Mouse (Mus musculus): ENCODE results near the gene 4930548H24Rik. TPM values are rescaled to one million over a fixed set of nuclear protein-coding genes. Genes with fewer than 3 reads are reported as not detected.

4930548H24Rik gene
- not detected for polyA plus RNA-seq (2015; fragmentation: Illumina TruSeq; extraction: RNeasy Lipid Tissue Mini Kit (QIAGEN cat#74804); ENCODE audit: insufficient read depth, low read depth, low replicate concordance)

GRCm38 (mm10) chr5:31485440-31485839 lies at the start of gene 4930548H24Rik:
4930548H24Rik (plus strand) TSS chr5:31485740.

DNA sequence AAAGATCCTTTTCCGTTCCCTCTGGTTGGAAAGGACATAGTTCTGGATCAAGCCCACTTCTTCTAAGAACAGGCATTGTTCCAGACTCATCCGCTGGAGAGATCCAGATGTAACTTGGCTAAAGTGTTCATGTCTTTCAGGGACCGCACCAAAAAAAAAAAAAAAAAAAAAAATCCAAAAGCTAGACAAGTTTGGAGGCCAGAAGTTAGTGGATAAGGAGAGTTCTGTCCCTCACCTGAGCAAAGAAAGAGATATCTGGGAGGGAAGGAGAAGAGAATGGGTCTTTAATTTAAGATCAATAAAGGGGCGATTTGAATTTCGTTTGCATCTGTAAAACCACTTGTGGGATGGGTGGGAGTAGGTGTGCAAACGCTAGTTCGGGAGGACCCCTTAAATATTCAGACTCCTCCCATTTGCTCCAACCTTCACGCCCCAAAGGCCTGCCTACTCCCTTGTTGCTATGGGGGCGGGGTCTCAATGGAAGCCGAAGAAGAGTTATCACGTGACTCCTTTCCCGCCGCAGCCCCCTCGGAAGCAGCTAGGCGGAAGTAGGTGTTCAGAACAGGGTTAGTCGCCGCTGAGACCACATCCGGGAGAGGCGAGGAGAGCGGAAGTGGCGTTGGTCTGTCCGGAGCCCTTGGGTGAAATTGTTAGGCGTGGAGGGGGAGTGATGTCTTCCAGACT lies 33.5 kb upstream of the 4930548H24Rik start, which contains the start of gene Zfp512:
Gene Zfp512, plus strand, starts transcription at position 554 of the 684 bp plus-strand sequence.

DNA sequence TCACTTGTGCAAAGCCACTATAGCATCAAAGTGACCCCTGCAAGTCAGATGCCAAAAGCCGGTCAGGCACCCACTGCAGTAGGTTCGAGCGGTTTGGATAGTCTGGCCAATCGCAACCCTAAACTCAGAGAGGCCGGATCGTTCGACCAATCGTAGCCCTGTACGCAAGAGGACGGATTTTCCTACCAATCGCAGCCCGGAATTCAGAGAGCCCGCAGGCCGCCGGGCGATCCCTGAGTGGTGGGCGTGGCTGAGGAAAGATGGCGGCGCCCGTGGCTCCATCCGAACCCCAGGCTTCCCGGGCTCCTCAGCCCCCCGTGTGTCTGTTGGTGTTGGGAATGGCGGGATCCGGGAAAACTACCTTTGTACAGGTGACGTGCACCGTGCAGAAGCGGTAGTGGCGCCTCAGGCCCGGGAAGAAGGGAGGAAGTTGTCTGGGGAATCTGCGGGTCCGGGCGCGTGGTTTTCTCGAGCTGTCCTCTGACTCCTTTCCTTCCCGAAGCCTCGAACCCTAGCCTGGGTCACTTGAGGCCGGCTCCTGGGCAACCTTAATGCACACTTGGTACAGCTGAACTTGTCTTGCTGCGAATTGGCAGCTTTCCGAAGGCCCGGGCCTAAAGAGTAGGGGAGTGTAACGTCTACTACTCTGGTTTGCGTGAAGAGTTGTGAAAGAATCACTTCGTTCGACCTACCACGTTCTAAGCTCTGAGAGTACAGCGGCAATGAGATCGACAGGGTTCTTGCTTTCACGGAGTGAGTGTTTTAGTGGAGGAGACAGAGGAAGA lies 9.2 kb downstream of the 4930548H24Rik start, which contains the start of gene Gpn1:
Gene Gpn1, plus strand, starts transcription at position 229 of the 785 bp plus-strand sequence.

DNA sequence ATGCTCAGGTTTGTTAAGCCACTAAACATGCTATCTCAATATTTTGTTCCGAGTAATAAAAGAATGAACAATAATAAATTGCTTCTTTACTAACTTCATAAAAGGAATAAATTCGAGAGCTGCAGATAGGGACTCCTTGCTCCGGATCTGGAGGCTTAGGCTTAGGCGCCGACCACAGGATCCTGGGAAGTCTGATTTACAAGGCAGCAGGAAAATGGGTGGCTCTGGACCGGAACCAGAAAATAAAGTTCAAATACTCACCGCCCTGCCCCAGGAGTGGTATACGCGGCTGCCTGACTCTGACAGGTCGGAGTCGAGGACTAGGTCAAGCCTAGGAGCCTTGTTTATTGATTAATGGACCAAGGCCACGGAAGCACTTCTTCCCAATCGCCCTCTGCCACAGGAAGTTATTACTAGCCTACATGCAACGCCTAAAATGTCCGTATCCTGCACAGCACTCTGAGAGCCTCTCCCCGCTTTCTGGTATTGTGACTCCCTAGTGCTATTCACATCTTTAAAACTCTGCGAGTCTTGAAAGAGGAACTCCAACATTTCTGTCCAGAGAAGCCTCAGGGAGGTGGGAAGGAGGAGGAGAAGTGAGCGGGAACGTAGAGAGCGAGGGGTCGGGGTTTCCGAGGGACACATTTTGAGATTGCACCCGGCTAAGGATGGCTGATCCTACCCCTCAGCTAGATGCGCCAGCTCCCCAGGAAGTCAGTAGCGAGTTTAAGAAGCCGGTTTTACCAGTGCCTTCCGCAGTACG lies 41.0 kb downstream of the 4930548H24Rik start, which contains the start of gene Slc4a1ap:
Gene Slc4a1ap, plus strand, starts transcription at position 642 of the 763 bp plus-strand sequence.

GRCm38 (mm10) chr5:31527707-31528106 lies 42.2 kb downstream of the 4930548H24Rik start, which contains the start of gene Supt7l:
Supt7l (minus strand) TSS chr5:31527807.

Other genes with a start within 250 kb of the 4930548H24Rik start
- 26.8 TPM for gene Nrbp1, start 244.9 kb upstream of the 4930548H24Rik start, polyA plus RNA-seq (2015; fragmentation: Illumina TruSeq; extraction: RNeasy Lipid Tissue Mini Kit (QIAGEN cat#74804); ENCODE audit: insufficient read depth, low read depth, low replicate concordance)
- gene Gm9970, start 244.5 kb upstream of the 4930548H24Rik start, polyA plus RNA-seq (2015; fragmentation: Illumina TruSeq; extraction: RNeasy Lipid Tissue Mini Kit (QIAGEN cat#74804); ENCODE audit: insufficient read depth, low read depth, low replicate concordance) = not detected
- gene Krtcap3, start 234.0 kb upstream of the 4930548H24Rik start, polyA plus RNA-seq (2015; fragmentation: Illumina TruSeq; extraction: RNeasy Lipid Tissue Mini Kit (QIAGEN cat#74804); ENCODE audit: insufficient read depth, low read depth, low replicate concordance) = 9.0 TPM
- 20.7 TPM for gene Ift172, start 194.6 kb upstream of the 4930548H24Rik start, polyA plus RNA-seq (2015; fragmentation: Illumina TruSeq; extraction: RNeasy Lipid Tissue Mini Kit (QIAGEN cat#74804); ENCODE audit: insufficient read depth, low read depth, low replicate concordance)
- gene Fndc4, start 189.7 kb upstream of the 4930548H24Rik start, polyA plus RNA-seq (2015; fragmentation: Illumina TruSeq; extraction: RNeasy Lipid Tissue Mini Kit (QIAGEN cat#74804); ENCODE audit: insufficient read depth, low read depth, low replicate concordance) = 2.1 TPM
- gene Gckr, start 188.3 kb upstream of the 4930548H24Rik start, polyA plus RNA-seq (2015; fragmentation: Illumina TruSeq; extraction: RNeasy Lipid Tissue Mini Kit (QIAGEN cat#74804); ENCODE audit: insufficient read depth, low read depth, low replicate concordance) = 1.1 TPM
- gene Zfp512, start 33.3 kb upstream of the 4930548H24Rik start, polyA plus RNA-seq (2015; fragmentation: Illumina TruSeq; extraction: RNeasy Lipid Tissue Mini Kit (QIAGEN cat#74804); ENCODE audit: insufficient read depth, low read depth, low replicate concordance) = 7.0 TPM
- 4.6 TPM for gene Gpn1, start 9.0 kb downstream of the 4930548H24Rik start, polyA plus RNA-seq (2015; fragmentation: Illumina TruSeq; extraction: RNeasy Lipid Tissue Mini Kit (QIAGEN cat#74804); ENCODE audit: insufficient read depth, low read depth, low replicate concordance)
- 11.1 TPM for gene Slc4a1ap, start 41.3 kb downstream of the 4930548H24Rik start, polyA plus RNA-seq (2015; fragmentation: Illumina TruSeq; extraction: RNeasy Lipid Tissue Mini Kit (QIAGEN cat#74804); ENCODE audit: insufficient read depth, low read depth, low replicate concordance)
- gene Supt7l, start 42.1 kb downstream of the 4930548H24Rik start, polyA plus RNA-seq (2015; fragmentation: Illumina TruSeq; extraction: RNeasy Lipid Tissue Mini Kit (QIAGEN cat#74804); ENCODE audit: insufficient read depth, low read depth, low replicate concordance) = 3.5 TPM
- 35.6 TPM for gene Mrpl33, start 111.2 kb downstream of the 4930548H24Rik start, polyA plus RNA-seq (2015; fragmentation: Illumina TruSeq; extraction: RNeasy Lipid Tissue Mini Kit (QIAGEN cat#74804); ENCODE audit: insufficient read depth, low read depth, low replicate concordance)
- gene Rbks, start 211.9 kb downstream of the 4930548H24Rik start, polyA plus RNA-seq (2015; fragmentation: Illumina TruSeq; extraction: RNeasy Lipid Tissue Mini Kit (QIAGEN cat#74804); ENCODE audit: insufficient read depth, low read depth, low replicate concordance) = 2.3 TPM
- gene Babam2, start 211.9 kb downstream of the 4930548H24Rik start, polyA plus RNA-seq (2015; fragmentation: Illumina TruSeq; extraction: RNeasy Lipid Tissue Mini Kit (QIAGEN cat#74804); ENCODE audit: insufficient read depth, low read depth, low replicate concordance) = 11.2 TPM

Measured in pancreas, adult 10 weeks (tissue).